Mouse (Mus musculus) thymus, adult 2 months (tissue): Measurements from ENCODE around the gene Vti1a.

Experiments
- CTCF ChIP-seq: fragments of 200-500 bp; IDR thresholded peaks from 2 replicates; pipeline ENCODE4 v1.5.1; 2012; ENCODE audit warnings: mild to moderate bottlenecking, control low read depth, low read length, moderate library complexity, borderline replicate concordance; ENCODE audit not compliant: control insufficient read depth, poor library complexity, insufficient read depth; ENCODE audit errors: extremely low read depth
- POLR2A ChIP-seq: fragments of 200-500 bp; IDR thresholded peaks from 2 replicates; pipeline ENCODE4 v1.6.1; 2012; ENCODE audit warnings: mild to moderate bottlenecking, low read length, control low read depth, moderate library complexity; ENCODE audit not compliant: control insufficient read depth, poor library complexity, insufficient read depth; ENCODE audit errors: extremely low read depth

GRCm38 (mm10) chr19:55513941-55514340 is 197.8 kb downstream of the Vti1a start:
- TF ChIP-seq CTCF: no peak
- TF ChIP-seq POLR2A: no peak
